Mouse (Mus musculus): Measurements from ENCODE around the gene Dus1l.
A peak's percentile ranks its signal among the peaks of the same experiment; 100 is the strongest.

Dus1l gene

DNA sequence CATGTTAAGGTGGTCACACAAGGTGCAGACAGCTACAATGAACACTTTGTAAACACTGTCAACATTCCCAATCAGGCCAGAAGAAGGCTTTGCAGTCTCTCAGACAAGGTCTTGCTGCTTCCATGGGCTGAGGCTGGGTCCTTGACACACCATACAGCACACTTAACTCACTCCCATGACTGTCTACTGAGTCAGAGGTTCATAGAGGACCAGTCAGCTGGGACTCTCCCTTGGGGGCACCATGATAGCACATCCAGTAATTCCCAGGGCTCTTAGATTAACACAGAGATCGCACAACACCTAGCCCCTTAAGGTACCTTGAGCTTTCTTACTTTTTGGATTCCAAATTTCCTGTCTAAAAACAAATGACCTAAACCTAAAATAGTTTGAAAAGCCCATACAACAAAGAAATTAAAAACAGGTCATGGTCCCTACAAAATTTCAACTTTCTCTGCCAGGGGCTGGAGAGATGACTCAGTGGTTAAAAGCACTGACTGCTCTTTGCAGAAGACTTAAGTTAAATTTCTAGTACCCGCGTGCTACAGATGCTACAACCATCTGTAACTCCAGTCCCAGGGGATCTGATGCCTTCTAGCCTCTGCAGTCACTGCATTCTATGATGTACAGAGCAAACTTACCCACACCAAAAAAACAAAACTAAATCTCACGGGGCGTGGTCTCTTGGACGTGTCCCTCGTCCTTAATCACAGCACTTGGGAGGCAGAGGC, 22.6 kb downstream of the Dus1l start:
- peak; percentile 69 for DNase-seq

DNA sequence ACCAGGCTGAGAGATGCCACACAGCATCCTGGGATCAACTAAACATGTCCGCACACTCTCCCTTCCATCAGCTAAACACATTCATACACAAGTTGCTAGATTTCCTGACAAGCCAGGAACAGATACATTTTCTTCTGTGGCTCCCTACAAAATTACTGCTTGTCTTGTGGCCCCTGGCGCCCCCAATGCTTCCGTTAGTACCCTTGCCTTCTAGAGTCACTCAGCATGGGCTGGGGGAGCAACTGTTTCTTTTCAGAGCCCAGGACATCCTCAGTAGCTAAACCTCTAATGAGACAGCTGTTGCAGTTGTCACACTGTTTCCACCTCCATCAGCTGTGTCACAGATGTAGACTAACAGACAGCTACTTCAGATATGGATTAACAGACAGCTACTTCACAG, 23.5 kb downstream of the Dus1l start:
- no peak for DNase-seq

DNA sequence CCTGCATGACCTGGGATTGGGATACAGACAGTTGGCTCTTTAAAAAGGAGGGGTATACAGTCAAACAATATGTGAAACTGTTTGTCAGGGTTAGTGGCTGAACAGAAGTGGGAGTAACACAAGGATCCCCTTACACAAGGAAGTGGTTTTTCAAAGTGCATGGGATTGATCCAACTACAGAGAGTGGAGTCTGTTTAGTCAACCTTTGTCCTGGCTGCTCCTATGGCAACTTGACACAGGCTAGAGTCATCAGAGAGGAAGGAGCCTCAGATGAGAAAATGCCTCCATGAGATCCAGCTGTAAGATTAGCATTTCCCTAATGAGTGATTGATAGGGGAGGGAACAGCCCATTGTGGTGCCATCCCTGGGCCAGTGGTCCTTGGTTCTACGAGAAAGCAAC, 28.0 kb downstream of the Dus1l start:
- peak; percentile 74 for DNase-seq

DNA sequence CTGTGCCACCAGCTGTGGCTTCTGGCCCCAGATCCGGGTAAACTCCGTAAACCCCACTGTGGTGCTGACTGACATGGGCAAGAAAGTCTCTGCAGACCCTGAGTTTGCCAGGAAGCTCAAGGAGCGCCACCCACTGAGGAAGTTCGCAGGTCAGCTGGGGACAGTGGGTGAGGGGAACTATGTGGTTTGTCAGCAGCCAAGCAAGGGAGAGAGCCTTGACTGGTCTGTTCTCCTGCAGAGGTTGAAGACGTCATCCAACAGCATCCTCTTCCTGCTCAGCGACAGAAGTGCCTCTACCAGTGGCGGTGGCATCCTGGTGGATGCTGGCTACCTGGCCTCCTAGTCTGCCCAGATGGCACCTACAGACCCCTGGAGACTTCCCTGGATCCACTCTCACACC, 29.2 kb downstream of the Dus1l start:
- peak; percentile 72 for DNase-seq

DNA sequence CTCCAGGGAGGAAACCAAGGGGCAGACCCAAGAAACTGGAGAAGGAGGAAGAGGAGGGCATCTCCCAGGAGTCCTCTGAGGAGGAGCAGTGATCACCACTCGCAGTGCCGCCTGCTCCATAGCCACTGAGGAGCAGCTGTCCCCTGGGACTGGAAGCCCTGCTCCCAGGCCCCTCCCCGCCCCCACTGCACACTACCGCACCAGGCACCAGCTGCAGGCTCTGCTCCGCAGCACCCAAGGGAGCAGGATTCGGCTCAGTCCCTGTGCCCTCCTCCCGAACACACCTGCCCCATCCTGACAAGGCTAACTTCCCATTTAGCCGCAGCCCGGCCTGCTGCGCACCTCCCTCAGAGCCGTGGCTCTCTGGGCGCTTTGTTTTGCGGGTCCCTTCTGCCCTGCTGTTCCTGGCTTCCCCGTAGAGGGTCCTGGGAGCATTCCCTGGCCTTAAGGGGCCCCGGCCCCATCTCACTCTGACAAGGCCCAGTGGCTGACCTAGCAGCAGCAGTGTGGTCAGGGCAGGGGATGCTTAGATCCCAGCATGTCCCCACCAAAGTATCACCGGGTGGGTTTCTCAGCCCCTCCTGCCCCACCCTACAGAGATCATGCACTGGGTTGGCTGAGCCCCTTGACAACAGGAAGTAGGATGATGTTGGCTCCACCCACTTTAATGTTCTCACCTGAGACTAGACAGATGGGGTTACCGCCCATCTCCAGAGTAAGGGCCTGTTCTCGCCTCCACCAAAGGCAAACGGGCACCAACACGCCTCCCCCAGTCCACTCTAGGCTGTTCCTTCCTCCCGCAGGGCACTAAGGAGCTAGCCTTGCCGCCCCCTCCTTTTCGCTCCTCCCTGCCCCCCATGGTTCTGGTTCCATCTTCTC, 32.8 kb downstream of the Dus1l start:
- DNase-seq, result peak; percentile 81

DNA sequence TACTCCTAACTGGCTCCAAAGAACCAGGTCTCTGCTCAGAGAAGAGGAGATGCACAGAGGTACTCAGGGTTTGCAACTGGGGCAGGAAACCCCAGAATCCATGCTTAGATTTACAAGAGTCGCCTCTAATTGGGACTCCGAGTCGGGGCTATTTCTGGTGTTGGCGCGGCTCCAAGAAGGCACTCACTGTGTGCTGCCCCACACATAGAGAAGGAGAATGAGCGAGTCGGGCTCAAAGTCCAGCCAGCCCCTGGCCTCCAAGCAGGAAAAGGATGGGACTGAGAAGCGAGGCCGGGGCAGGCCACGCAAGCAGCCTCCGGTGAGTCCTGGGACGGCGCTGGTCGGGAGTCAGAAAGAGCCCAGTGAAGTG, 33.5 kb downstream of the Dus1l start, which contains the start of gene Hmga1b:
Gene Hmga1b (plus strand): TSS at position 123 of the 370 bp plus-strand sequence.
- peak; percentile 83 for DNase-seq

DNA sequence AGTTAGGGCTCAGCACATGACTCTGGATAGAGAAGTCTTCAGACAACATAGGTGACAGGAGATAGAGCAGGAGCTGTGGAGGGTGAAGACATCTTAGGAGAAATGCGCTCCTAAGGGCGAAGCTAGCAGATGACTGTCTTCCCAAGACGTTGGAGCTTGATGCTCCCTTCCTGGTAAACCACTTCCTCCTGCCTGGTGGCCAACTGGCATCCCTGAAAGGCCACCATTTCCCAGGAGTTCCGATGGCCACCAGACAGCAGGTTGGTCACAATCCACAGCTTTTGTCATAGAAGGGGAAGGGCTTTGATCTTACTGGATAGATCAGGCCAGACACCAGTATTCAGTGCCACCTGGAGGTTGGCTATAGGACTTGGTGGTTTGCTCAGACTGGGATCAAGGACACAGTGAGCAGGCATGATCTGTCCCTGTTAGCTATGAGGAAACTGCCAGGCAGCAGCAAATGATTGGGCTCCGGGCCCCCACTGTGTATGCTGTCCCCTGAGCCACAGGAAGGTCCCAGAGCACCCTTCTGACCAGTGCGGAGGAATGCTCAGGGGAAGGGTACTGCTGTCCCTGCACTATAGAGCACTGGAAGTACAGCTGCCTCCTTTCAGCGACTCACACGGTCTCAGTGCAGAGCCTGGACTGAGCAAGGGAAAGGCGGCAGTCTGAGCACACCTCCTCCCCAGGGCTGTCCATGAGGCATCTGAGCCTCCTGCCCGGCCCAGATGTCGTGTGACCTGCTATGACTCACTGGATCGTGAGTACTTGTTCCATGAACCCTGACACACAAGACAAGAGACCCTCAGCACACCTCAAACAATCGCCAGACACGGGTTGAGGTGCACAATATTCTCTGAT, 34.2 kb downstream of the Dus1l start:
- peak; percentile 66 for DNase-seq

DNA sequence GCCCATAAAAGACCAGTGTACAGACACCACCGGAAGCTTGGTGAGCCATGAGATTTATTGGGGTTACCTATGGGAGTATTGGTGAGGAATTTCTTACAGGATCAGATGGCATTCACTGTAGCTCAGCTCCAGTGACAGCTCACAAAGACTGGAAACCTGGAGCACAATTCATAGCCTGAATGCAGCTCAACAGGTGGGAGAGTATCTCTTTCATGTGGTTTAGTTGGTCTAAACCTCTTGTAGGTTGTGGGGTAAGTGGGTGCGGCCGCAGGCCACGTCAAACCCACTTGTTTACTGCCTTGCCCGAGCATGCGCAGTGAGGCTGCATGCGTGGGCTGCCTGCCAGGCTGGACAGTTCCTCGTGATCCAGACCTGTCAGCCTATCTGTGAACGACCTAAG, 36.0 kb downstream of the Dus1l start:
- DNase-seq, result no peak

DNA sequence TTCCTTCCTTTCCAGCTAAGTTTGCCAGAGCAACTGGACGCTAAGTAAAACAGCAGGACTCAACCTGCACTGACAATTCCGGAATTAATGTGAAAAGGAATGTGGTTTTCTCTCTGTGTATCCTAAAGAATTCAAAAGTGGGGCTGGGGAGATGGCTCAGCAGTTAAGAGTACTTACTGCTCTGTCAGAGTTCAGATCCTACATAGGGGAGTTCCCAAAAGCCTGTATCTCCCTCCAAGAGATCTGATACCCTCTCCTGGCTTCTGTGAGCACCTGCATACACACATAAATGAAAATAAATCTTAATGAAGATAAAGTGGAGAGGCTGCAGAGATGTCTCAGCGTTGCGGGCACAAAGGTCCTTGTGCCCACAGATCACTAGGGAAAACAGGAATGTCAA, 44.6 kb downstream of the Dus1l start:
- peak; percentile 65 for DNase-seq

DNA sequence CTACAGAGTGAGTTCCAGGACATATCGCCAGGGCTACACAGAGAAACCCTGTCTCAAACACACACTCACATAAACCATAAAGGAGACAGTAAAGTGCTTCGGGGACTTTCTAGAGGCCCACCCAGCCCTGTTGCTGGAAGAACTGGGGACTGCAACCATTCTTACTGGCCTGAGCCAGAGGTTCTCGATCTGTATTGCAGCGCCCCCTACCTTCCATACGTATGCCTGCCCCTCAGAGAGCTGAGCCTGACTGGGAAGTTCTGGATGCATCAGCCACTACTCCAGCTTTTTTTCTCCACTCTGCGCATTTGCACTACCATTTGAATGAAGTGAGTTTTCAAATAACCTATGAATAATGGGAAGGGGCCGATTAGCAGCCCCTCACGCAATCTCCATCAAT, 46.8 kb downstream of the Dus1l start:
- DNase-seq, result peak; percentile 94

DNA sequence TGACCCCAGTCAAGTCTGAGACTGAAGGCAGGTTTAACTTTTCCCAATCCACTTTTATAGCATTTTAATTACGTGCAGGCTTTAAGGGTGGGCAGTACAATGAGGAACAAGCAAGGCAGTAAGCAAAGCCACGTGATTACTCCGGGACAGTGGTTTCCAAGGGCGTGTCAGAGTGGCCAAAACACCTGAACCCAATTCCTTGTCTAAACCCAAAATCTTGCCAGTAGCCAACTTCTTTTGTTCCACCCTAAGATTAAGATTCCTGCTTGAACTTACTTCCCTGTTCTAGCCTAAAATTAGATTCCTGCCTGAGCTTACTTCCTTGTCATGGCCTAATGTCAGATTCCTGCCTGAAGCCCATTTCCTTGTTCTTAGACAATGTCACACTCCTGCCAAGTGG, 48.2 kb downstream of the Dus1l start:
- DNase-seq, result peak; percentile 95

DNA sequence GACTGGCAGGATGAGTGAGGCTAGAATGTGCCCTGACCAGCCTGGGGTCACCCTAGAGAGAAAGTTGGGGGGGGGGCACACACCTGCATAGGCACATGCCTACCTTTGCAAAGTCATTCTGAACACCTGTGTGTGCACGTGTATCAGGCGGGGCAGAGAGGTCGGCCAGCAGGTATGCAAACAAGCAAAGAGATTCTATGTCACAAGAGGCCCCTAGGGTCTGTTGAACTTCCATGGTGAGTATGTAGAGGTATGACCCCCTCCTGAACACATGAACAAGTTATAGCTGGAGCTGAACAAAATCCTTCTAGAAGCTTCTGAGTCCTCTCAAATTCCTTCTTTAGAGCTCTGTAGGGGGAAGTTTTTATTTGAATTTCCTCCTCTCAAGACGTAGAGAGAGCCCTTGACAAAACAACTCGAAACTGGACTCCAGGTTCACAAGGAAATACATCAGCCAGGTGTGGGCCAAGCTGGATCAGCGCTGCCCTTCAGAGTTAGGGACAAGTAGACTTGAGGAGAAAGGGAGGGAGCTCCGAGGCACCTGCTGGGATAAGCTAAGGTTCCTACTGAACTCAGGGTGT, 52.0 kb downstream of the Dus1l start:
- peak; percentile 76 for DNase-seq

DNA sequence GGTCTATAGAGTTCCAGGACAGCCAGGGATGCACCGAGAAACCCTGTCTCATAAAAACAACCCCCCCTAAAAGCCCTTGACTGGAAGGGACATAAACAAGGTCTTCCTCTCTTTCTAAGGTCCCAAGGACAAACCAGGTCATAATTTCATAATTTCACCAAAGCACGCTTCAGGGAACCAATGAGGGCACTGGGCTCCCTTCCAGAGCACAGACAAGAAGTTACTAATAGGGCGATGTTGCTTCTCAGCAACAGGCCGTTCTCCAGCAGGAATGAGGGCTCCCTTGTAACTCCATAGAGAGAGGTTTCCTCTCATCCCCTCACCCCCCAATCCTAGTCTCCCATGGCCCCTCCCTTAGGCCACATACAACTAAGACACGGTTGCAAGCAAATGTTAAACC, 55.2 kb downstream of the Dus1l start:
- no peak for DNase-seq
